Mouse (Mus musculus) heart, embryonic 14.5 days (tissue): ENCODE measurements around the gene Zfp385b. TPM values are rescaled to one million over a fixed set of nuclear protein-coding genes. Genes with fewer than 3 reads are reported as not detected.

Experiments used
- ATAC-seq: fragments of 200-750 bp; cut with Nextera tagmentation; 2 replicates; pipeline ENCODE4 v1.8.0; 2017; ENCODE audit warnings: low read depth, moderate TSS enrichment; ENCODE audit not compliant: insufficient number of reproducible peaks, insufficient read depth, low FRiP score
- H3K27ac ChIP-seq, 2 experiments: fragments of 200-500 bp in 1 of 2; fragments of 300-500 bp in 1 of 2; sonication (generic) in 1 of 2; replicated peaks in 1 of 2; 2 replicates each; pipeline ENCODE4 v1.5.1; 2012 to 2014; ENCODE audit warnings: low read depth in 2 of 2, low read length in 2 of 2, control low read depth in 1 of 2, mild to moderate bottlenecking in 1 of 2, mixed read lengths in 1 of 2; ENCODE audit not compliant: control insufficient read depth in 1 of 2, insufficient read depth in 1 of 2
- H3K27me3 ChIP-seq: fragments of 300-500 bp; sonication (generic); 2 replicates; pipeline ENCODE4 v1.6.1; 2014; ENCODE audit warnings: mild to moderate bottlenecking, low read length, control low read depth; ENCODE audit not compliant: control insufficient read depth, insufficient read depth
- H3K36me3 ChIP-seq: fragments of 300-500 bp; sonication (generic); 2 replicates; pipeline ENCODE4 v1.6.1; 2014; ENCODE audit warnings: mild to moderate bottlenecking, control low read depth, low read length, mixed read lengths; ENCODE audit not compliant: control insufficient read depth, insufficient read depth
- H3K4me1 ChIP-seq, 2 experiments: fragments of 200-500 bp in 1 of 2; fragments of 300-500 bp in 1 of 2; sonication (generic) in 1 of 2; 2 replicates each; pipeline ENCODE4 v1.6.1; 2012 to 2014; ENCODE audit warnings: low read length in 2 of 2, control low read depth in 1 of 2, mixed read lengths in 1 of 2; ENCODE audit not compliant: control insufficient read depth in 2 of 2, insufficient read depth in 2 of 2
- H3K4me2 ChIP-seq: fragments of 300-500 bp; sonication (generic); 2 replicates; pipeline ENCODE4 v1.6.1; 2014; ENCODE audit warnings: mild to moderate bottlenecking, low read length
- H3K4me3 ChIP-seq, 2 experiments: fragments of 200-500 bp in 1 of 2; fragments of 300-500 bp in 1 of 2; sonication (generic) in 1 of 2; 2 replicates each; pipeline ENCODE4 v1.5.1; 2012 to 2014; ENCODE audit warnings: low read length in 2 of 2, mild to moderate bottlenecking in 2 of 2, control low read depth in 1 of 2, low read depth in 1 of 2, moderate library complexity in 1 of 2; ENCODE audit not compliant: control insufficient read depth in 1 of 2, insufficient read depth in 1 of 2
- H3K9ac ChIP-seq: fragments of 300-500 bp; sonication (generic); 2 replicates; pipeline ENCODE4 v1.6.1; 2014; ENCODE audit warnings: mild to moderate bottlenecking, low read length
- H3K9me3 ChIP-seq: fragments of 300-500 bp; sonication (generic); 2 replicates; pipeline ENCODE4 v1.6.1; 2016; ENCODE audit warnings: low read length, control low read depth; ENCODE audit not compliant: control insufficient read depth
- WGBS: fragments of 180-500 bp; shearing (Covaris S2); extraction: QIAGEN DNeasy Blood & Tissue Kit; methylation state at CpG from one replicate; pipeline ENCODE4 v1.1.7; 2014; 5-methylcytosine and 5-hydroxymethylcytosine counted together
- polyA plus RNA-seq: library from polyadenylated mRNA; unstranded; fragments of >200 nt; fragmentation: Nextera tagmentation; extraction: Ambion mirVana; gene quantifications from 2 replicates; pipeline ENCODE4 v1.2.1, GENCODE M21; 2014

The Zfp385b gene
- polyA plus RNA-seq, 1 experiment from 2014 or later, result 3.0 TPM

DNA sequence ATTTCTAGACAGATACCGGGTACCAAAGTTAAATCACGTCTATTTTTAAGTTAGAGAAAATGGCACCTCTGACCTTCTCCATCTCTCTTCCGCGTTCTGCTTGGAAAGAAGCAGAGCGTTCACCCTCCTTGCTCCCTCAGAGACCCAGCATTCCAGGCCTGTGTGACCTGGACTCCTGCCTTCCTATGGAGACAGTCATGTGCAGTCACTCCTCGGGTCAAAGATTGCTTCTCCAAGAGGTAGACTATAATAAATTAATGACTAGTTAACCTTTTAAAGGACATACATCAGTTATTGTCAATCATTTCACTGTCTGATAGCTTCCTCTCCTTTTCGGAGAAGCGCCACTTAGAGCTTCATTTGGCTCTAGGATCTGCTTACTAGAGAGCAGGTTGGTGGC, 325.7 kb downstream of the Zfp385b start:
- 90% methylated on average over 8 of the region's 8 CpGs for WGBS
- Histone ChIP-seq H3K27ac (no peak overlapping the region), H3K4me2 (no peak overlapping the region), H3K4me3 (no peak overlapping the region), H3K27me3 (no peaks in the 10 kb centered on the region), H3K9me3 (no peaks in the 10 kb centered on the region), H3K9ac (no peak overlapping the region), H3K4me1 (no peaks in the 10 kb centered on the region), H3K36me3 (no peaks in the 10 kb centered on the region)
- no peak for ATAC-seq

DNA sequence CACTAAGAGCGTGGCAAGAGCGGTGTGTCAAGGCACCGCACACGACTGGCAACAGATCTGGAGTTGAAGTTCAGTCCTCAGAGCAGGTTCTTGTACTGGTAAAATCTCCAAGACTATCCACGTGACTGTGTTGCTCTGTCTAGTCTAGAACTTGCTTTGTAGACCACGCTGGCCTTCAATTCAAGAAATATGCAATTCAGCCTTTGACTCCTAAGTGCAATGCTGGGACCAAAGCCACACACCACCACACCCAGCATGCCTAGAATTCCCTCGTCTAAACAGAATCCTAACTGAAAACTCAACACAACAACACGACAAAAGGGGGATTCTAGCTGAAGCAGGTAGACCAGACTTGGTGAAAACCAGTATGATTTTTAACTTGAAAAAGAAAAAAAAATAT, 332.3 kb downstream of the Zfp385b start:
- ATAC-seq, result no peak
- Histone ChIP-seq H3K27ac (no peak overlapping the region), H3K9ac (no peak overlapping the region), H3K4me3 (no peak overlapping the region), H3K9me3 (no peaks in the 10 kb centered on the region), H3K4me2 (no peak overlapping the region), H3K36me3 (no peaks in the 10 kb centered on the region), H3K4me1 (no peaks in the 10 kb centered on the region), H3K27me3 (no peaks in the 10 kb centered on the region)
- 78% methylated on average over 8 of the region's 8 CpGs for WGBS

DNA sequence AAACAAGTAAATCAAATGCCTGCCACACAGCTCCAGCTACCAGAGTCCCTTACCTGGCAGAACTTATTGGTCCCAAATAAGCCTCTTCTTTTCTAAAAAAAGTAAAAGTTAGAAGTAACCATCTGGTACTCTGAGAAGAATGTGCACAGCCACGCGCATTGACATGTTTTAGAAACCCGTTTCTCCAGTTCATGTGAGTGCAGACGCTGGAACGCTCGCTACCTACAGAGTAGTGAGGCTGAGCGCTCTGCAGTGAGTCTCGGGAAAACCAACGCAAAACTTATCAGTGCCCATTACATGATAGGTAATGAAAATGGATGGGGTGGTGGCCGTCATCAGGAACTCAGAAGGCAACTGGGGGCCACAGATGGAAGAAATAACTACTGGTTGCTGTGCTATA, 338.2 kb downstream of the Zfp385b start:
- Histone ChIP-seq H3K9me3 (no peaks in the 10 kb centered on the region), H3K27me3 (no peaks in the 10 kb centered on the region), H3K4me2 (no peak overlapping the region), H3K27ac (no peak overlapping the region), H3K4me1 (no peaks in the 10 kb centered on the region), H3K36me3 (no peaks in the 10 kb centered on the region), H3K9ac (no peak overlapping the region), H3K4me3 (no peak overlapping the region)
- no peak for ATAC-seq
- 87% methylated on average over 10 of the region's 10 CpGs for WGBS

DNA sequence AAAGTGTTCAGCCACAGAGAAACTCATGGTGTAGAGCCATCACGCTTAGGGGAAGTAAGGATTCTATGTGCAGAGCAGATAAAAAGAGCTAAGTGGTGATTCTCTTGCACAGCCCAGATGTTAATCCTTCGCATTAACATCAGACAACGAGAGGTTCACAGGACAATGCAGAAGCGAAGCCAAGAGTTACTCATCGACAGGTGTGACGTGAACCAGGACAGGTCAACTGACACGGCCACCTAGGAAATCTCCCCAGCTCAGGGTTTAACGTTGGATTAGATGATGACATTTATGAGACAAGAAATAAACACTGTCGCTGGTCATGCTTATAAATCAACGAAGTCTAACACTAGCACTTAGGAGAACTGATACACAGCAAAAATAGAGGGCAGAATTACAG, 341.9 kb downstream of the Zfp385b start:
- no peak overlapping the region for H3K27ac ChIP-seq
- no peak overlapping the region for H3K4me3 ChIP-seq
- ATAC-seq, result no peak
- H3K36me3 ChIP-seq, result no peaks in the 10 kb centered on the region
- no peaks in the 10 kb centered on the region for H3K27me3 ChIP-seq
- H3K4me1 ChIP-seq, result no peaks in the 10 kb centered on the region
- peaks cover 9% of the 10 kb centered on the region; the same call in 1 of the 2 replicates for H3K9me3 ChIP-seq
- no peak overlapping the region for H3K9ac ChIP-seq
- 45% methylated on average over 10 of the region's 10 CpGs for WGBS
- H3K4me2 ChIP-seq, result no peak overlapping the region

DNA sequence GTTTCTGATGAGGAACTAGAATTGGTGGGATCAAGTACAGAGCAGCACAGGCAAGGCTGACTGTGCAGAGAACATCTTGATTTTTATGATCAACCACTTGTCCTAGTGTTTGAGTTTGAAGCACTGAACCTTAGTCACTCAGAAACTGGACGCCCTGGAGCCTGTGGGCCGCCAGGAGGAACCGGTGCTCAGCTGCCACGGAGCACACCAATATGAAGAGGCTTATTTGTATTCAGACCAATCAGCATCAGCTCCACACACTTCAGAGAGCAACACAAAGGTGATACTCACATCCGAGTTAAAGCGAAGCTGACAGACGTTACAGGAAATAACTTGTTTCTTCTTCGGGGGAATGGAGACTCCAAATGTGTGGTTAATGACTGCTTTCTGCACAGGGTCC, 343.0 kb downstream of the Zfp385b start:
- 75% methylated on average over 8 of the region's 8 CpGs for WGBS
- H3K4me3 ChIP-seq, result no peak overlapping the region
- no peak overlapping the region for H3K4me2 ChIP-seq
- H3K4me1 ChIP-seq, result no peaks in the 10 kb centered on the region
- no peak for ATAC-seq
- peaks cover 9% of the 10 kb centered on the region; the same call in 1 of the 2 replicates for H3K9me3 ChIP-seq
- no peak overlapping the region for H3K9ac ChIP-seq
- no peak overlapping the region for H3K27ac ChIP-seq
- no peaks in the 10 kb centered on the region for H3K36me3 ChIP-seq
- no peaks in the 10 kb centered on the region for H3K27me3 ChIP-seq

GRCm38 (mm10) chr2:77472254-77472837, 347.1 kb downstream of the Zfp385b start:
- 90% methylated on average over 11 of the region's 11 CpGs for WGBS
- Histone ChIP-seq H3K27me3 (no peaks in the 10 kb centered on the region), H3K4me1 (no peaks in the 10 kb centered on the region), H3K9me3 (peaks cover 9% of the 10 kb centered on the region; the same call in 1 of the 2 replicates), H3K4me2 (no peak overlapping the region), H3K36me3 (no peaks in the 10 kb centered on the region), H3K9ac (no peak overlapping the region), H3K27ac (no peak overlapping the region), H3K4me3 (no peak overlapping the region)
- ATAC-seq, result no peak

DNA sequence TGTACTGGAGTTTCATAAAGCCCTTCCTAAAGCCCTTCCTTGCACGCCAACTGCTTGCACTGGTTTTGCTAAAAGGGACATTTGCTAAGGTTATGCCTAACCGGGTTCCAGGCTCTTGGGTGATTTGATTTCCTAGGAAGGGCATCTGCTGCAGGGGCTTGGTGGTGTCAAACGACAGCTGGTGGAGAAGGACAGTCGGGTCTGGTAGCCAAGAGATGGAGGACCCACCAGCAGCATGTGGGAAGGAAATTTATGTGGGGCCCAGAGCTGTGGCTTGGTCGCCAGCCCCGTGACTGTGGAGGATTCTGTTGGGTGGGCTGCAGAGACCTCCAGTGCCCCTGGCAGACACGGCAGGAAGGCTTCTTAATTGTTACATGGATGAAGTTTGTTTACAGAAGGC, 348.7 kb downstream of the Zfp385b start:
- ATAC-seq, result no peak
- Histone ChIP-seq H3K9me3 (peaks cover 8% of the 10 kb centered on the region; the same call in 1 of the 2 replicates), H3K36me3 (no peaks in the 10 kb centered on the region), H3K9ac (no peak overlapping the region), H3K4me2 (no peak overlapping the region), H3K27ac (no peak overlapping the region), H3K4me3 (no peak overlapping the region), H3K27me3 (no peaks in the 10 kb centered on the region), H3K4me1 (no peaks in the 10 kb centered on the region)
- 67% methylated on average over 7 of the region's 7 CpGs for WGBS

- 90% methylated on average over 10 of the region's 10 CpGs for WGBS
- no peaks in the 10 kb centered on the region for H3K27me3 ChIP-seq
- H3K4me1 ChIP-seq, result peaks cover 0 to 10% of the 10 kb centered on the region in 2 experiments; a peak in 2 of 4 replicates
- no peak for ATAC-seq
- H3K27ac ChIP-seq, result no peak overlapping the region
- H3K9ac ChIP-seq, result no peak overlapping the region
- H3K4me3 ChIP-seq, result no peak overlapping the region
- H3K36me3 ChIP-seq, result no peaks in the 10 kb centered on the region
- no peaks in the 10 kb centered on the region for H3K9me3 ChIP-seq
- no peak overlapping the region for H3K4me2 ChIP-seq
Observed at GRCm38 (mm10) chr2:77461413-77461812, 358.0 kb downstream of the Zfp385b start.
